Mouse (Mus musculus) liver, embryonic 14.5 days (tissue): ENCODE results near the gene B4galt4.

ENCODE experiments used
- CTCF ChIP-seq: IDR thresholded peaks from 2 replicates; pipeline ENCODE4 v1.5.1; 2016; ENCODE audit warnings: antibody characterized with exemption, low read depth, control low read depth
- EP300 ChIP-seq: IDR thresholded peaks from 2 replicates; pipeline ENCODE4 v1.6.1; 2016; ENCODE audit warnings: antibody characterized with exemption, low read depth

DNA sequence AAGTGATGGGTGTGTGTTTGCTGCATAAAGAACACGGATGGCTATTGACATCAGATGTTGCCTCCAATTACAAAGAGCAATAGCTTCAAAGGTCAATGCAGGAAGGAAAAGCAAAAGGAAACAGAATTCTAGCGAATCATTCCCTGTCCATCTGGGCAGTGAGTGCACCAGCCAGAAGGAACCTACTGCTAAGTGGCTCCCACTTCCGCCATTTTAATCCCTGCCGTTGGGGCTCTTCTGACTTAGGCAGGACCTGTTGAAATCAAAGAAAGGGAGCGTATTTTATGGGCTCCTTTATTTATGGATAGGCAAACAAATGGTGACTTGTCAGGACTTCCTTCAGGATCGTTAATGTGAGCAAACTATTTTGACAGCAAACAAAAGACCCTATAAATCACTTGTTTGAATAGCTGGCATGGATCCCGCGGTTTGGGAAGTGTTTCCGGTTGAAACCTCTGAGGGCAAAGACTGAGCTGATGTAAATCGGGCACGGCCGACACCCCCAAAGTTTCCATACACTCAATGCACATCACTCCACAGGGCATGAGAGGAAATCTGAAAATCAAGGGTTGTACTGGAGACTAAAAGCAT is 30.9 kb downstream of the B4galt4 start:
- TF ChIP-seq CTCF (no peak), EP300 (no peak)
